Mouse (Mus musculus) CH12.LX (cell line): ENCODE measurements around the gene Eef1g. TPM values are rescaled to one million over a fixed set of nuclear protein-coding genes. Genes with fewer than 3 reads are reported as not detected.

Experiments used
- DNase-seq: peaks from one replicate; pipeline ENCODE4 v3.0.0-alpha.2; 2013; ENCODE audit errors: extremely low read depth
- H3K27ac ChIP-seq: 2 replicates; pipeline ENCODE4 v1.5.1; 2012; ENCODE audit warnings: low read depth, mild to moderate bottlenecking, control low read depth, moderate library complexity; ENCODE audit not compliant: insufficient read depth
- H3K27me3 ChIP-seq: replicated peaks from 2 replicates; pipeline ENCODE3; 2012; ENCODE audit warnings: inconsistent platforms
- H3K36me3 ChIP-seq, 2 experiments: replicated peaks in 1 of 2; 2 replicates each; pipeline versions ENCODE3 to v1.6.1; 2012; ENCODE audit warnings: inconsistent platforms in 1 of 2, low read length in 1 of 2, mild to moderate bottlenecking in 1 of 2, mixed read lengths in 1 of 2, moderate library complexity in 1 of 2; ENCODE audit not compliant: control insufficient read depth in 1 of 2, insufficient read depth in 1 of 2
- H3K4me1 ChIP-seq, 2 experiments: 2 replicates each; pipeline ENCODE4 v1.6.1; 2012; ENCODE audit warnings: inconsistent platforms in 1 of 2, moderate library complexity in 1 of 2; ENCODE audit not compliant: insufficient read depth in 2 of 2, control insufficient read depth in 1 of 2
- H3K4me2 ChIP-seq: 2 replicates; pipeline ENCODE4 v1.6.1; 2012; ENCODE audit warnings: low read depth, mild to moderate bottlenecking, control low read depth; ENCODE audit not compliant: poor library complexity, insufficient read depth, severe bottlenecking
- H3K4me3 ChIP-seq, 3 experiments: fragments of 150-350 bp in 1 of 3; sonication (generic) in 1 of 3; replicated peaks in 1 of 3; 2 replicates each; pipeline versions ENCODE3 to v1.5.1; 2011 to 2012; ENCODE audit warnings: low read depth in 2 of 3, low read length in 2 of 3, mild to moderate bottlenecking in 2 of 3, moderate library complexity in 2 of 3, control low read depth in 1 of 3, improper control_type of control experiment in 1 of 3, inconsistent platforms in 1 of 3, mixed read lengths in 1 of 3; ENCODE audit not compliant: poor library complexity in 1 of 3
- H3K79me2 ChIP-seq: replicated peaks from 2 replicates; pipeline ENCODE4 v1.6.1; 2012; ENCODE audit warnings: mild to moderate bottlenecking, moderate library complexity; ENCODE audit not compliant: control insufficient read depth, poor library complexity, insufficient read depth, severe bottlenecking; ENCODE audit errors: extremely low read depth
- H3K9ac ChIP-seq: 2 replicates; pipeline ENCODE4 v1.6.1; 2012; ENCODE audit warnings: low read depth, mild to moderate bottlenecking, control low read depth, moderate library complexity; ENCODE audit not compliant: insufficient read depth
- H3K9me3 ChIP-seq: replicated peaks from 2 replicates; pipeline ENCODE3; 2012; ENCODE audit warnings: low read length, inconsistent platforms, mixed read lengths
- BHLHE40 ChIP-seq: IDR thresholded peaks from 2 replicates; pipeline ENCODE4 v1.6.1; 2011; ENCODE audit warnings: mild to moderate bottlenecking, low read depth, low read length, improper control_type of control experiment
- CHD1 ChIP-seq: IDR thresholded peaks from 2 replicates; pipeline ENCODE4 v1.6.1; 2012; ENCODE audit warnings: low read depth, low read length, improper control_type of control experiment, inconsistent platforms
- CTCF ChIP-seq, 2 experiments: IDR thresholded peaks in 1 of 2; conservative IDR thresholded peaks in 1 of 2; 2 replicates each; pipeline ENCODE4 v1.5.1; 2011 to 2012; ENCODE audit warnings: low read depth in 2 of 2, low read length in 2 of 2, improper control_type of control experiment in 1 of 2, inconsistent platforms in 1 of 2, mild to moderate bottlenecking in 1 of 2, moderate library complexity in 1 of 2
- ELF1 ChIP-seq: IDR thresholded peaks from 2 replicates; pipeline ENCODE4 v1.6.1; 2014; ENCODE audit warnings: low read depth, mild to moderate bottlenecking, inconsistent platforms, low read length, improper control_type of control experiment
- HCFC1 ChIP-seq: IDR thresholded peaks from 2 replicates; pipeline ENCODE4 v1.6.1; 2012; ENCODE audit warnings: low read depth, mild to moderate bottlenecking, inconsistent platforms, low read length, improper control_type of control experiment
- IRF4 ChIP-seq: IDR thresholded peaks from 2 replicates; pipeline ENCODE4 v1.6.1; 2014; ENCODE audit warnings: low read depth, mild to moderate bottlenecking, inconsistent platforms, low read length, improper control_type of control experiment
- KAT2A ChIP-seq: IDR thresholded peaks from 2 replicates; pipeline ENCODE4 v1.6.1; 2012; ENCODE audit warnings: low read length, improper control_type of control experiment, inconsistent platforms; ENCODE audit not compliant: insufficient replicate concordance
- MAX ChIP-seq: IDR thresholded peaks from 2 replicates; pipeline ENCODE4 v1.6.1; 2011; ENCODE audit warnings: low read length, improper control_type of control experiment
- MAZ ChIP-seq: IDR thresholded peaks from 2 replicates; pipeline ENCODE4 v1.6.1; 2012; ENCODE audit warnings: low read depth, mild to moderate bottlenecking, inconsistent platforms, low read length, improper control_type of control experiment, moderate library complexity
- MEF2A ChIP-seq: IDR thresholded peaks from 2 replicates; pipeline ENCODE4 v1.6.1; 2014; ENCODE audit warnings: low read depth, mild to moderate bottlenecking, inconsistent platforms, low read length, improper control_type of control experiment, borderline replicate concordance
- MXI1 ChIP-seq: IDR thresholded peaks from 2 replicates; pipeline ENCODE4 v1.6.1; 2011; ENCODE audit warnings: mild to moderate bottlenecking, low read depth, low read length, improper control_type of control experiment
- MYC ChIP-seq: IDR thresholded peaks from 2 replicates; pipeline ENCODE4 v1.6.1; 2011; ENCODE audit warnings: low read depth, mild to moderate bottlenecking, improper control_type of control experiment, low read length
- NELFE ChIP-seq: IDR thresholded peaks from 2 replicates; pipeline ENCODE4 v1.6.1; 2011; ENCODE audit warnings: low read depth, low read length, improper control_type of control experiment
- NRF1 ChIP-seq: IDR thresholded peaks from 2 replicates; pipeline ENCODE4 v1.6.1; 2014; ENCODE audit warnings: low read depth, mild to moderate bottlenecking, inconsistent platforms, low read length, improper control_type of control experiment, moderate library complexity
- PAX5 ChIP-seq: IDR thresholded peaks from 2 replicates; pipeline ENCODE4 v1.6.1; 2012; ENCODE audit warnings: low read length, inconsistent platforms, mixed read lengths
- POLR2A ChIP-seq: IDR thresholded peaks from 2 replicates; pipeline ENCODE4 v1.6.1; 2011; ENCODE audit warnings: low read depth, mild to moderate bottlenecking, improper control_type of control experiment, low read length
- POLR2AphosphoS2 ChIP-seq: IDR thresholded peaks from 2 replicates; pipeline ENCODE4 v1.6.1; 2011; ENCODE audit warnings: low read depth, low read length, improper control_type of control experiment
- RCOR1 ChIP-seq: conservative IDR thresholded peaks from 2 replicates; pipeline ENCODE4 v1.6.1; 2012; ENCODE audit warnings: low read depth, mild to moderate bottlenecking, inconsistent platforms, low read length, improper control_type of control experiment
- SIN3A ChIP-seq: IDR thresholded peaks from 2 replicates; pipeline ENCODE4 v1.6.1; 2012; ENCODE audit warnings: low read length, improper control_type of control experiment, inconsistent platforms
- TBP ChIP-seq: conservative IDR thresholded peaks from 2 replicates; pipeline ENCODE4 v1.6.1; 2011; ENCODE audit warnings: low read depth, low read length, improper control_type of control experiment
- TCF12 ChIP-seq: IDR thresholded peaks from 2 replicates; pipeline ENCODE4 v1.6.1; 2014; ENCODE audit warnings: low read depth, mild to moderate bottlenecking, inconsistent platforms, low read length, improper control_type of control experiment
- UBTF ChIP-seq: IDR thresholded peaks from 2 replicates; pipeline ENCODE4 v1.6.1; 2012; ENCODE audit warnings: low read depth, mild to moderate bottlenecking, inconsistent platforms, low read length, improper control_type of control experiment, moderate library complexity
- USF1 ChIP-seq: IDR thresholded peaks from 2 replicates; pipeline ENCODE4 v1.6.1; 2014; ENCODE audit warnings: low read depth, mild to moderate bottlenecking, inconsistent platforms, low read length, improper control_type of control experiment
- USF2 ChIP-seq: conservative IDR thresholded peaks from 2 replicates; pipeline ENCODE4 v1.6.1; 2011; ENCODE audit warnings: low read depth, low read length, improper control_type of control experiment
- ZMIZ1 ChIP-seq: IDR thresholded peaks from 2 replicates; pipeline ENCODE4 v1.6.1; 2012; ENCODE audit warnings: low read depth, mild to moderate bottlenecking, inconsistent platforms, low read length, improper control_type of control experiment
- dilution Hi-C: fragments of 300-500 bp; cut with MboI; formaldehyde crosslinking; loops from 2 replicates; pipeline ENCODE4 v1.14.3; 2020; ENCODE audit warnings: low sequenced_read_pairs; ENCODE audit not compliant: extremely low pct_unique_long_range_greater_than_20kb, extremely low pct_ligation_motif_present
- in situ Hi-C: fragments of 300-500 bp; cut with MboI; formaldehyde crosslinking; loops from 3 replicates; pipeline ENCODE4 v1.14.3; 2019; ENCODE audit warnings: low sequenced_read_pairs, low pct_ligation_motif_present, low pct_unique_long_range_greater_than_20kb, mixed read lengths
- polyA plus RNA-seq: library from polyadenylated mRNA; unstranded; fragments of >175 nt; gene quantifications from 2 replicates; pipeline ENCODE4 v1.2.1, GENCODE M21; 2012; ENCODE audit warnings: low read depth; ENCODE audit not compliant: insufficient read length
- total RNA-seq, 2 experiments: library from RNA; depleted of rRNA; stranded (reverse); fragments of 300-350 nt in 1 of 2; fragments of >200 nt in 1 of 2; gene quantifications; 2 replicates each; pipeline ENCODE4 v1.2.3; 2012 to 2014

Gene Eef1g
- total RNA-seq (2012; rRNA removed) (1,294 and 1,368 TPM in 2 replicates), total RNA-seq (2014; rRNA removed) (1,172 and 1,266 TPM in 2 replicates), polyA plus RNA-seq (1,511 and 1,695 TPM in 2 replicates)

- TF ChIP-seq UBTF (no peak), POLR2AphosphoS2 (peak; percentile 75), TCF12 (peak; percentile 97), MXI1 (peak; percentile 92), RCOR1 (no peak), KAT2A (peak; percentile 74), NELFE (peak; percentile 89), MEF2A (no peak), CTCF (conservative IDR thresholded peaks at IDR 0.05 in 1 of 2, IDR thresholded peaks at IDR 0.05 in 1 of 2; ENCODE audit: low read depth in 2 of 2, low read length in 2 of 2) (no peak), PAX5 (no peak), MAZ (peak; percentile 98), HCFC1 (peak; percentile 75), TBP (peak; percentile 78), ELF1 (peak; percentile 81), POLR2A (peak; percentile 91), IRF4 (0 out of 2 replicates have a peak, but pooled peaks have one; percentile 15), MAX (peak; percentile 84), USF1 (peak; percentile 22), SIN3A (peak; percentile 69), BHLHE40 (peak; percentile 27), CHD1 (no peak), MYC (0 out of 2 replicates have a peak, but pooled peaks have one; percentile 86), USF2 (0 out of 2 replicates have a peak, but pooled peaks have one; percentile 15), NRF1 (peak; percentile 89), ZMIZ1 (peak; percentile 84)
Measured at GRCm38 (mm10) chr19:8966590-8967372, at the start of gene Eef1g. Gene Eef1g, plus strand, starts transcription at chr19:8967041.

More at GRCm38 (mm10) chr19:8966590-8967372, at the start of gene Eef1g:
- Histone ChIP-seq H3K4me1 (peaks cover 10 to 47% of the 10 kb centered on the region in 2 experiments), H3K79me2 (peaks cover 53% of the 10 kb centered on the region), H3K27me3 (no peaks in the 10 kb centered on the region), H3K36me3 (peaks cover 67 to 82% of the 10 kb centered on the region in 2 experiments), H3K4me2 (peak within 1 kb of the TSS; percentile 91), H3K27ac (peak within 1 kb of the TSS; percentile 62), H3K9ac (peak within 1 kb of the TSS; percentile 98), H3K4me3 (peak within 1 kb of the TSS; percentile 78 to 99 (median 94)), H3K9me3 (no peaks in the 10 kb centered on the region)
- DNase-seq, result peak; percentile 99
- dilution Hi-C loops, result no loop called here
- in situ Hi-C loops, result no loop called here
